ENCODE assay signal across 18 mouse cellular contexts in the genomic region with DNA sequence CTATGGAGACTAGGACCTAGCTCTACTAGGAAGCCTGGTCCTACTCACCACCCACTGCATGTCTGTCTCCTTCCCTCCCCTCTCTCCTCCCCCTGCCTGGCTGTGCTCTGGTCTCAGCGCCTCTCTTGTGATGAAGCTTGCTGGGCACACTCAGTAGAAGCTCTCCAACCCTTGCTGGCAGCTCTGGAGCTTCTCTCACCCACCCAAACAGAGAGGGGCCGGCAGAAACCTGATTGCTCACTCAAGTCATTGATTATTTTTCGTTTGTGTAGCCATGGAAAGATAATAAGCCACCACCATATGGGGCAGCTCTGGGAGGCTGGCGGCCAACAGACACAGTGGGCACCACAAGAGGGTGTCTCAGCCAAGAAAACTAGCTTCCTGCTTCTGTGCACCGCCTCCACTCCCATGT.
DNase-seq lines count a peak whose midpoint lies in the region; ATAC-seq lines count a peak whose summit lies in the region.
"Had no signal": no experiment of that assay in that cellular context is flagged by ENCODE, and none has a peak within 500 bp of the region (broad histone marks: within the 10 kb centered on the region; RNA-seq: fewer than 3 reads in every experiment).

No protein-coding gene starts in this region.

- H3K4me2 ChIP-seq in forebrain, embryonic 15.5 days (replicated peaks), result no peak overlapping the region
- no peak overlapping the region for H3K4me2 ChIP-seq in forebrain, embryonic 11.5 days (ENCODE audit: low read depth, low read length, severe bottlenecking)
- H3K4me2 ChIP-seq: liver, embryonic 12.5 days; midbrain, embryonic 12.5 days; neural tube, embryonic 13.5 days had no signal

- 0 out of 2 replicates have a peak, but pooled peaks have one; percentile 4 for ATAC-seq in forebrain, embryonic 15.5 days (replicated peaks)
- ATAC-seq in forebrain, embryonic 11.5 days (replicated peaks; ENCODE audit: low FRiP score), result no peak
- ATAC-seq: hindbrain, postnatal 0 days; intestine, postnatal 0 days; liver, embryonic 12.5 days had no signal

- 57% methylated on average over 5 of the region's 5 CpGs for WGBS in forebrain, embryonic 15.5 days
- WGBS in forebrain, embryonic 11.5 days, result 86% methylated on average over 5 of the region's 5 CpGs

- no peak overlapping the region for H3K9ac ChIP-seq in forebrain, embryonic 15.5 days (replicated peaks)
- no peak overlapping the region for H3K9ac ChIP-seq in forebrain, embryonic 11.5 days (ENCODE audit: low read length)
- H3K9ac ChIP-seq: liver, embryonic 12.5 days; midbrain, embryonic 12.5 days; neural tube, embryonic 13.5 days had no signal

- H3K4me3 ChIP-seq in forebrain, embryonic 15.5 days, result no peak overlapping the region
- no peak overlapping the region for H3K4me3 ChIP-seq in forebrain, embryonic 11.5 days (ENCODE audit: low read depth, low read length)
- H3K4me3 ChIP-seq: liver, embryonic 12.5 days; midbrain, embryonic 12.5 days; neural tube, embryonic 13.5 days had no signal

- peaks cover 44% of the 10 kb centered on the region for H3K36me3 ChIP-seq in forebrain, embryonic 15.5 days
- H3K36me3 ChIP-seq in forebrain, embryonic 11.5 days (ENCODE audit: control insufficient read depth, insufficient read depth, low read length), result no peaks in the 10 kb centered on the region; the same call in 1 of the 2 replicates
- H3K36me3 ChIP-seq: liver, embryonic 12.5 days; midbrain, embryonic 12.5 days; neural tube, embryonic 13.5 days had no signal

- peaks cover 32% of the 10 kb centered on the region for H3K4me1 ChIP-seq in forebrain, embryonic 15.5 days
- H3K4me1 ChIP-seq in forebrain, embryonic 11.5 days (replicated peaks; ENCODE audit: control insufficient read depth, insufficient read depth, low read length), result no peaks in the 10 kb centered on the region
- H3K4me1 ChIP-seq: liver, embryonic 12.5 days; midbrain, embryonic 12.5 days had no signal

- no peaks in the 10 kb centered on the region for H3K27me3 ChIP-seq in forebrain, embryonic 15.5 days
- no peaks in the 10 kb centered on the region for H3K27me3 ChIP-seq in forebrain, embryonic 11.5 days (ENCODE audit: control insufficient read depth, insufficient read depth, low read length)
- H3K27me3 ChIP-seq: liver, embryonic 12.5 days; neural tube, embryonic 13.5 days had no signal

- no peaks in the 10 kb centered on the region for H3K9me3 ChIP-seq in forebrain, embryonic 15.5 days
- H3K9me3 ChIP-seq in forebrain, embryonic 11.5 days (ENCODE audit: control insufficient read depth, low read length), result no peaks in the 10 kb centered on the region
- H3K9me3 ChIP-seq: liver, embryonic 12.5 days; midbrain, embryonic 12.5 days; neural tube, embryonic 13.5 days had no signal

- intact Hi-C loops in left cerebral cortex, postnatal 36 days (cut with DNase I), result loop anchor here (2.0 kb wide), 1 partner anchor 65 kb away; no protein-coding TSS in a partner anchor

- peak overlapping the region; percentile 52 for H3K27ac ChIP-seq in forebrain, embryonic 15.5 days (replicated peaks)
- no peak overlapping the region for H3K27ac ChIP-seq in forebrain, embryonic 11.5 days (ENCODE audit: low read depth, low read length)
- H3K27ac ChIP-seq: hindbrain, postnatal 0 days; liver, embryonic 12.5 days; midbrain, embryonic 12.5 days; neural tube, embryonic 13.5 days had no signal

- no peak for DNase-seq in forebrain, embryonic 11.5 days (ENCODE audit: low spot score)
- peak; percentile 83 for DNase-seq in brain, adult 2 months (ENCODE audit: low read depth, low spot score)
- DNase-seq in layer of hippocampus, adult 18-20 months (ENCODE audit: low spot score in 2 of 2), result peak; percentile 76 to 78
- DNase-seq in left cerebral cortex, postnatal 36 days (ENCODE audit: low spot score in 2 of 2), result peak; percentile 66 to 69
- no peak for DNase-seq in embryo, embryonic 10.5 days (ENCODE audit: low spot score)
- DNase-seq in natural killer cell, adult 2 months (ENCODE audit: low spot score in 2 of 2), result no peak
- no peak for DNase-seq in ovary, adult 18-20 months (ENCODE audit: low spot score)
- DNase-seq: adrenal gland, postnatal 25 days; cerebellum, adult 8-10 months; gastrocnemius, postnatal 36 days; lung, adult 2 months; thymus, postnatal 14 days had no signal

Comparison
In these comparisons a context has a peak if more than half of its experiments do, and no peak if none do; other contexts are left out.
1. DNase-seq: peak in brain, adult 2 months (single experiment), layer of hippocampus, adult 18-20 months (2 of 2) and left cerebral cortex, postnatal 36 days (2 of 2); none in forebrain, embryonic 11.5 days (single experiment), embryo, embryonic 10.5 days (single experiment), natural killer cell, adult 2 months (0 of 2) and ovary, adult 18-20 months (single experiment).